Mouse (Mus musculus) macrophage (primary cell): Measurements from ENCODE around the gene Steap2. TPM values are rescaled to one million over a fixed set of nuclear protein-coding genes. Genes with fewer than 3 reads are reported as not detected.

Source experiments
- H3K27ac ChIP-seq: fragments of 350-480 bp; formaldehyde crosslinking; 2 replicates; pipeline ENCODE4 v1.9.0; 2021
- H3K36me3 ChIP-seq: fragments of 350-480 bp; formaldehyde crosslinking; 2 replicates; pipeline ENCODE4 v1.9.0; 2021; ENCODE audit errors: inconsistent target
- H3K4me3 ChIP-seq: fragments of 350-480 bp; formaldehyde crosslinking; 2 replicates; pipeline ENCODE4 v1.9.0; 2021; ENCODE audit errors: inconsistent target
- H3K79me2 ChIP-seq: fragments of 350-480 bp; formaldehyde crosslinking; 2 replicates; pipeline ENCODE4 v1.9.0; 2021; ENCODE audit errors: inconsistent target
- WGBS: methylation state at CpG from one replicate; pipeline ENCODE4 v1.1.7; 2026; ENCODE audit warnings: inconsistent platforms; ENCODE audit not compliant: missing documents; 5-methylcytosine and 5-hydroxymethylcytosine counted together
- polyA plus RNA-seq: library from polyadenylated mRNA; stranded (reverse); fragments of 250-400 nt; gene quantifications from 3 replicates; pipeline ENCODE4 v1.2.4, GENCODE M21; 2018; ENCODE audit warnings: inconsistent platforms
- total RNA-seq, 78 experiments: library from RNA; depleted of rRNA; stranded (reverse); fragments of 250-400 nt; gene quantifications; 1 replicate in 9 of 78; 2 replicates in 24 of 78; 3 replicates in 43 of 78; 4 replicates in 2 of 78; pipeline ENCODE4 v1.2.4; 2018; ENCODE audit warnings: inconsistent platforms in 56 of 78

Gene Steap2
- total RNA-seq (2018; cell fraction: chromatin; rRNA removed): 1 to 10 TPM in 1 of 26 experiments, under 1 TPM in 1, not detected in 24; 0.37 to 1.6 TPM
- total RNA-seq (2018; cell fraction: cytosol; rRNA removed): under 1 TPM in 2 of 26 experiments, not detected in 24; 0.03 to 0.10 TPM
- total RNA-seq (2018; cell fraction: nucleus; rRNA removed): under 1 TPM in 1 of 26 experiments, not detected in 25; 0.34 TPM
- polyA plus RNA-seq: not detected in 3 replicates

DNA sequence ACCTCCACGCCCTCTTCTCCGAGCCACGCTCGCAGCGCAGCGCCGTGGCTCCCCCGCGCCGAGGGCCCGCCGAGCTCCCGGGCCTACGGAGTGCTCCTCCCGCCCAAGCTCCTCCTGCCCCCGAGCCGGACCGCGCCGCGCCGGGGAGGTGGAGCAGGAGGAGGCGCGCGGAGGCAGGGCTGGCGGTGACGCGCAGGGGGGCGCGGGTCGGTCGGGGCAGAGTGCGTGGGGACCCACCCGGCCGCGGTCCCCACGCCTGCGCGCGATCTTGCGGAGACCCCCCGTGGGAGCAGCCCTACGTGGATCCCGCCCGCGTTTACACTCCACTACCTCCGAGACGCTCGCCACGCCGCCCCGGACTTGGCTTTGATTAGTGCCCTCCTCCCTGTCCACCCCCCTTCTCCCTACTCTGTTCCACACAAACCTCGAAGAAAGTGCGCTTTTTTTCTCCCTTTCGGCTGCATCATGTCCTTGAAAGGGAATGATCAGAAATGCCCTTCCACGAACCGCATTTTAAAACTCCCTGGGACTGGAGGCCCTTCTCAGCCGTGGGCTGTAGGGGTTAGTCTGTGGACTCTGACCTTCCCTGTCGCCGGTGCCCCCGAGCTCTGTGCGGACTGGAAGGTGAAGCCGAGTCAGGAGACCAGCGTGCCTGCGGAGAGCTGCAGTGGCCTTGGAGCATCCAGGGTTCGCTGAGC lies at the start of gene Steap2:
Gene Steap2, minus strand, starts transcription at position 623 of the 698 bp plus-strand sequence.
- H3K36me3 ChIP-seq: no peaks in the 10 kb centered on the region
- H3K27ac ChIP-seq: no peak within 1 kb of the TSS
- H3K4me3 ChIP-seq: no peak within 1 kb of the TSS
- 2% methylated on average over 66 of the region's 66 CpGs for WGBS
- H3K79me2 ChIP-seq: no peaks in the 10 kb centered on the region

DNA sequence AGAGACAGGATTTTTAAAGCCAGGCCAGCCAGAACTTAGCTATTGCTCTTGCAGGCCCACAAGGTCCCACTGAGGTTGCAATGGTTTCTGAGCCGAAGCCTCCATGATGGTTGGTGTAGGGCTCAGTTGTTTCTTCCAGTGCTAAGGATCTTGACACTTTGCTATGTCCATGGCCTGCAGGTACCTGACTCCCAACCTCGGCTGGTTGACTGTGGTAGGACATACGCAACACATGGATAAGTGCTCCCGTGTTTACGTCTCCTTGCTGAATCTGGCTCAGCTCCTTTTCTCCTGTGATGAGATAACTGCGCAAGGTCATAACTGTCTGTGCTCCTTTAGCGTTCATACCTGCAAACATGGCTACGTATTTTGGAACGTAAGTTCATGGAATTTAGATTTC lies 40.1 kb upstream of the Steap2 start:
- 95% methylated on average over 9 of the region's 9 CpGs for WGBS
- no peak overlapping the region for H3K4me3 ChIP-seq
- no peaks in the 10 kb centered on the region for H3K79me2 ChIP-seq
- no peak overlapping the region for H3K27ac ChIP-seq
- no peaks in the 10 kb centered on the region for H3K36me3 ChIP-seq

DNA sequence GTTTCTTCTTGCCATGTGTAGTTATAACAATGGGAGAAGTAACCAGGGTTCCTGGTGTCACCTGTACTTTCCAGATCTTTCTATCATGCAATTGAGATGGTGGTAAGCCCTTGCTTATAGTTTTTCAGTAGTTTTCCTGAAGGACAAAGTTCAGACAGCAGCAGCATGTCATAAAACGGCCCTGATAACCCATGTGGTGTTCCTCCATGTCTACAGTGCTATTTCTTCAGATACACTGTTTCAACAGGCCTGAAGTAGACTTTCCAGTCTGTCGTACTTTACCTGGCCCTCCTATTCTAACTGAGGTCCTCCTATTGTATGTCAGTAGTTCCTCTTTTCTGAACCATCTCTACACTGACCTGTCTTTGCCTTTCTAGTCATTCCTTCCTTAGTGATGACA lies 38.5 kb upstream of the Steap2 start:
- Histone ChIP-seq H3K79me2 (no peaks in the 10 kb centered on the region), H3K27ac (no peak overlapping the region), H3K36me3 (no peaks in the 10 kb centered on the region), H3K4me3 (no peak overlapping the region)
- 52% methylated on average over 2 of the region's 2 CpGs for WGBS

DNA sequence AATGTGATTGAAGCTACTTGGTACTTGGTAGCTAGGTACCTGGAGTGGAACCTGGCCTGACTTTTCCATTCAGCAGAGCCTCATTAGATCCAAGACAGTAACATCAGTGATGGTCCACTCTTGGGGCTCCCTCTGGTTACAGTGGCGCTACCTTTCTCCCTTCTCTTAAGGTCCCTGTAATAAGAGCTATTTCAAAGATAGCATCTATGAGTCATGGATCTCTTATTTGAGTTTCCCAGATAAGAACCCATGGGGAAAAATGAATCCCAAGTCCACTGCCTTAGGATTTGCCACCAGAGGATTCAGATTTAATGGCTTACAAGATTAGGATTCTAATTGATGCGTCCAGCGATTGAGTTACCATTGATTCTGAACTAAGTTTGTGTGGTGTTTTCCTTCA lies 37.8 kb upstream of the Steap2 start:
- Histone ChIP-seq H3K27ac (no peak overlapping the region), H3K4me3 (no peak overlapping the region), H3K36me3 (no peaks in the 10 kb centered on the region), H3K79me2 (no peaks in the 10 kb centered on the region)
- WGBS: 98% methylated on average over 3 of the region's 3 CpGs

DNA sequence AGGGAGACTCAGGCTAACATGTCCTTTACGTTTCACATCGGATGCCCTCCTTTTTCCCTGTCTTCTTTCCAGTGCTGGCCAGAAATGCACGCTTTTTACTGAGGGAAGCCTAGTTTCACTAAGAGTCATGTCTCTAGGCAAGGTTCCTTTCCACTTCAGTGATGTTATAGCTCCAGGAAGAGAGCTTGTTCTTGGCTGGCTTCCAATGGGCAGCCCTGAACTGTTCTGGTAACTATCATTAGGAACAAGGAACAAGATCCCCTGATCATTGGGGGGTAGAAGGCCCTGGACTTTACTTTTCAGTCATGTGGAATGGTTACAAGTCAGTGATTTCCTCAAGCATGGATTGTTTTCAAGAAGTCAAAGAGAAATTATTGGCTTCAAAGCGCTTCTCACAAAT lies 35.5 kb upstream of the Steap2 start:
- no peak overlapping the region for H3K27ac ChIP-seq
- H3K4me3 ChIP-seq: no peak overlapping the region
- no peaks in the 10 kb centered on the region for H3K36me3 ChIP-seq
- H3K79me2 ChIP-seq: no peaks in the 10 kb centered on the region
- WGBS: 95% methylated on average over 4 of the region's 4 CpGs

DNA sequence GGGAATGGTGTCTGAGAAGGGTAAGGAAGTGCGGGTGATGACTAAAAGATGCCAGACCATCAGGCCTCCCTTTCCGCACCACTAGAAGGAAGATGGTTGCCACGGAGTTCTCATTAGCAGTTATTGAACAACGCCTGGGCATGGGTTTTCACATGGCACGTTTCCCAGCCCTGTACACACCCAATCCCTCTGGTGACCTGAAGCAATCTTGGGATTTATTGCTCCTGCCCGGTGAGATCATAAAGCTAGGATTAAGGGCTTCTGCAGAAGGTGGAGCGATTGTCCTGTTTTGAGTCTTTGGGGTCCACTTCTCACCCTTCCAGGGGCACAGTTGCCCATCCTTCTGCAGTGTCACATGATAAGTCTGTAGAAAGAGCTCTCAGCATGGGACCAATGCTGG lies 27.8 kb upstream of the Steap2 start:
- Histone ChIP-seq H3K36me3 (no peaks in the 10 kb centered on the region), H3K4me3 (no peak overlapping the region), H3K79me2 (no peaks in the 10 kb centered on the region), H3K27ac (no peak overlapping the region)
- WGBS: 89% methylated on average over 7 of the region's 7 CpGs

DNA sequence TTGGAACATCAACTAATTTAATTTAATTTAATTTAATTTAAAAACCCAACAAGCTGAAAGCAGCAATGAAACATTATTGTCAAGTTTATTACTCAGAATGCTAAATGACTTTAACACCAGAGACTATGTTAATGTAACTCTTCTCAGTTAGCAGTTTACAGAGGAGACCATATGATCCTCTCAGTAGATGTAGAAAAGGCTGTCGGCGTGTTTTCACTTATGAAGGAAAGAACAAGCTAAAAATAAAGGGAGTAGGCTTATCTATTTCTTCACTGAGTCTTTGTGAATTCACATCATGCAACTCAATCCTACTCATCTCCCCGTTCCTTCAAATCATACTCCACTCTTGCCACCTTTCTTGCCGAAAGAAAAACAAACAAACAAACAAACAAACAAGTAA lies 16.7 kb upstream of the Steap2 start:
- Histone ChIP-seq H3K27ac (no peak overlapping the region), H3K36me3 (no peaks in the 10 kb centered on the region), H3K4me3 (no peak overlapping the region), H3K79me2 (no peaks in the 10 kb centered on the region)
- WGBS: 83% methylated on average over 4 of the region's 4 CpGs

DNA sequence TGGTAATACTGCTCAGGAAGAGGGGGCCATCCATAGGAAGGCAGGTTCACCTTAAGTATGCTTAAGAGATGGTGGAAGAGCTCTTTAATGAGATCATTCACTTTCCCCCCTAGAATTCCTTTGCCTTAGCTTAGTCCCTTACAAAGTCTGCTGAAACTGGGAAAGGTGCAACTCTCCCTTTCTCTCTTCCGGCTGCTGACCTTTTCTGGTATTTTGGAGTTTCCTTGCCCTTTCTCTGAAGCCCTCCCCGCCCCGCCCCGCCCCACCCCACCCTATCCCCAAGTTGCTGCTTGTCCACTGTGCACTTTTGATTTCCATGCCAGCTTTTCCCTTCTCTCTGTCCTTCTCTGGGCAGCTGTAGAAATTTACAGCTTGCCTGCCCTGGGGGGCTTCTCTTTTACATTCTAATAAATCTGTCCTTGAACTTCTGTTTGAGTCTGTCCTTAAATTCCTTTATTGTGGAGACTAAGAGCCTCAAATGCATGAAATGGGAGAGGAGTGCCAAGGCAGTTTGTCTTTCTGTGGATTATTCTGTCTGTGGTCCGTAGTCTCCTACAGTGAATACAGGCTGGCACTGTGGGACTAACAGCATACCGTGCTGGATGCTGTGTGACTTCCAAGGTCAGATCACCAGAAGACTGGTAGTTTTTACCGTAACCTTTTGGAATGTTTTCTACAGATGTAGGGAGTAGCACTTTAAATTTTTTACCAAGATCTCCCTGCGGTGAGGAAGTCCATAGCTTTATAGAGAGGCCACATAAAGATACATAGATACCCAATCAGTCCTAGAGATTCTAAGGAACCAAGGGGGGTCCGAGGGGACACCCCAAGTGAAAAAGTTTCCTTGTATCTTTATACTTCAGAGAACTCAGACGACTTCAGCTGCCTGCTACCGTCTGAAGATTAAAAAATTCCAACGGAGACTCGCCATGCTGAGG lies 13.2 kb upstream of the Steap2 start:
- H3K27ac ChIP-seq: no peak overlapping the region
- 80% methylated on average over 11 of the region's 13 CpGs for WGBS

DNA sequence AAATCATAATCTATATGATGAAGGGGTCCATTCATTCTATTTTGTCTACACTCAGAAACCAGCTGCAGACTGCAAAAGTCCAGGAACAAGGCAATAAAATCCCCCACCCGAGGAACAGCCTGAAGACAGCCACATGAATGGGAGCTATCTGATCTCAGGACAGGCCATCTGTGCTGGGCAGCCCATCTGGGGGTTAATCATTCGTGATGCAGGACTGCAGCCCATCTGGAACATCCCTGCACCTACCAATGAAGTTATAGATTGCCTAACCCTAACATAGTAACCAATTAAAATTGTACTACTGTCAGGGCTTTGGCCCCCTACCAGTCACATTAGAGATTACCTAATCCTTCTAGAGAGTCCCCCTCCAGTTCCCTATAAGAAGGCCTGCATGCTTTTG lies 10.6 kb upstream of the Steap2 start:
- Histone ChIP-seq H3K36me3 (no peaks in the 10 kb centered on the region), H3K79me2 (no peaks in the 10 kb centered on the region)
- 55% methylated on average over 2 of the region's 2 CpGs for WGBS

More for the DNA sequence above, 13.2 kb upstream of the Steap2 start:
- Histone ChIP-seq H3K79me2 (no peaks in the 10 kb centered on the region), H3K36me3 (no peaks in the 10 kb centered on the region), H3K4me3 (no peak overlapping the region)

DNA sequence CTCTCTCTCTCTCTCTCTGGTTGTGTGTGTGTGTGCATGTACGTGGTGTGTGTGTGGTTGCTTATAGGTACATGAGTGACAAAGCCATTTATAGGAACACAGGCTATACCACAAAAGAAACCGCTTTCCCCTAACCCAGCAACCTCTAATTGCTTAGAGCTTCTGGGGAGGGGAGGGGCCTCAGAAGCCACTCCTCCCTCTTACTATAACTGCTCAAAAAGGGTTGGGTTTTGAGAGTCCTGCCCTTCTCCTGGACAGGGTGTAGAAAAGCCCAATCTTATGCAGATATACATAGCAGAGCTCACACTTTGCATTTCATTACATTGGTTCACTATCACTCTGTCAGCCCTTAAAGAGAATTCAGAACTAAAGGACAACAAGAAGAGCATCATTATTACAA lies 6.0 kb upstream of the Steap2 start:
- Histone ChIP-seq H3K36me3 (no peaks in the 10 kb centered on the region), H3K27ac (no peak overlapping the region), H3K79me2 (no peaks in the 10 kb centered on the region), H3K4me3 (no peak overlapping the region)
- 67% methylated on average over 1 of the region's 2 CpGs for WGBS

More for the DNA sequence above, 10.6 kb upstream of the Steap2 start:
- no peak overlapping the region for H3K4me3 ChIP-seq
- H3K27ac ChIP-seq: no peak overlapping the region

DNA sequence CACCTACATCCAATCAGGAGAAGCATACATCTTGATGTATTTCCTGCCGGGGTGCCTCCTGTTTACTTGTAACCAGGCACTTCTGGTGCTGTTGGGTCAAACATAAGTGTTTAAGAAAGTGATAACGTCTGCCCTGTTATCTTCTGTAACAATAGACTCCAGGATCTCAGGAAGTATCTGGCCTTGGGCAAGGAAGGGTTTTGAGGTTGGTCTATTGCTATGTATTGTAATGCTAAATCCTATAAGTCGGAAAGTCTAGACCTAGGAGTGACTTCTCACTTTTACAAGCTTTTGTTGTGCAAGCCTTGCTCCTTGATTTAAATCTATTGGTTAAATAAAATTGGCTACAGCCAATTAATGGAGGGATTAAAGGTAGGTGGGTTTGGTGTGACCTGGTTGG lies 4.5 kb upstream of the Steap2 start:
- no peaks in the 10 kb centered on the region for H3K36me3 ChIP-seq
- WGBS: 74% methylated on average over 3 of the region's 3 CpGs
- no peak overlapping the region for H3K27ac ChIP-seq
- H3K4me3 ChIP-seq: no peak overlapping the region
- H3K79me2 ChIP-seq: no peaks in the 10 kb centered on the region

DNA sequence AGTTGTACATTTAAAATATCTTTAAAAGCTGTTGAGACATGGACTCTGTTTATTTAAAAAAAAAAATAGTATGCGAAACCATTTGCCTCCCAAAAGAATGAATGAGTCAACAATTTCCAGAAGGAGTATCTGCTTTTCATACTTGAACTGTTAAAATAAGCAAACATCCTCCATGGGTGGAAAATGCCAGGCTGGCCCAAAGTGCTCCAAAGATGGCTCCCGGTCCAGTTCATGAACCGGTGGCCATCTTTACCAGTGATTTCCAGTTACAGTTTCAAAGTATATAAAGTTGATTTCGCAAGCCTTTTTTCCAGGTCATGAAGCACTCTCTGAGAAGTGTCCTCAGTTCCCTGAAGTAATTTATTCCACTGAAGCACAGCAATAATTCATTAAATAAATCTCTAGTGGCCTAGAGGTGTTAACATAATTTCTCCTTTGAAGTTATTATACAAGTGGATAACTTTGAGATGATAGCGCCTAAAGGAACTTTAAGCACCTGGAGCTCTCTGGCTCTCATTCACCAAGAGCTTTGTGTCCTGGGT lies 1.1 kb upstream of the Steap2 start:
- 93% methylated on average over 5 of the region's 5 CpGs for WGBS
- Histone ChIP-seq H3K36me3 (no peaks in the 10 kb centered on the region), H3K27ac (no peak overlapping the region), H3K4me3 (no peak overlapping the region), H3K79me2 (no peaks in the 10 kb centered on the region)

DNA sequence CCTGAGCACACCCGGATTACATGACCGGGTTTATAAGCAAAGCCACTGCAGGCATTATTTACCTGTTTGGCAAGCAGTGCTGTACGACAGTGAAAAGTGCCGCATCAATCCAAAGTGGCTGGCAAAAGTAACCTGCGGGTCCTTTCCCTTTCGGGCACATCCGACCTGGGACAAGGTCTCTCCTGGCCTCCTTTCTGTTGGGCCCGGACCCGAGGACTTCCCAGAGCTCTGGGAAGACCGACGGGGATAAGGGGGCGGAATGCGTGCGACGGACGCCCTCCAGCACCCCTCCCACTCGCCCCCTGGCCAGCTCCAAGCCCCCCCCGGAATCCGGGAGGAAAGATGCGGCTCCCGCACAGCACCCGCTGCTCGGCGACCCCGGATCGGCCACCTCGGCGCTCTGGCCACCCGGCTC lies 830 bp downstream of the Steap2 start:
- 1% methylated on average over 29 of the region's 29 CpGs for WGBS
- H3K27ac ChIP-seq: no peak overlapping the region
- no peaks in the 10 kb centered on the region for H3K36me3 ChIP-seq
- H3K79me2 ChIP-seq: no peaks in the 10 kb centered on the region
- H3K4me3 ChIP-seq: no peak overlapping the region

DNA sequence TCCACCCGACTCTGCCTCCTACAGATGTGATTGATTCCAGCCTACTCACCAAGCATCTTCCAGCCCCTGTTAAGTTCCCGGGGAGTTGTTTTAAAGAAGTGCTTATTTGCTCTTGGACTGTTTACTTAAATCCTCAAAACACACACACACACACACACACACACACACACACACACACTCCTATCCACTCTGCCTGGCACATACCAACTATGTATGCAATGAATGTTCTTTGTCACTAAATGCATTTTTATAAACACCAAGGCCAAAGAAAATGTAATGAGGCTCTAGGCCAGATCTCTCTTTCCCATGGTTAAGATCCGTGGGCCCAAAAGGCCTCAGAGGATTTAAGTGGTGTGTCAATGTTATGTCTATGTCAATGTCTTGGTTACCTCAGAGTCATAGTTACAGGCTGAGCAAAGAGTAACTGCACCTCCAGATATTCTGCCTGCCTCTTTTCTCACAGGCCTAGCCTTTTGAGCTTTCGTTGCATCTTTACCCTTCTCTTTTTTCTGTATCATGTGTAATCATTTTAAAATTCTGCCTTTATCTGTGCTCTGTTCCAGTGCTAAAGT lies 2.1 kb downstream of the Steap2 start:
- Histone ChIP-seq H3K79me2 (no peaks in the 10 kb centered on the region), H3K36me3 (no peaks in the 10 kb centered on the region), H3K4me3 (no peak overlapping the region), H3K27ac (no peak overlapping the region)
- 90% methylated on average over 4 of the region's 4 CpGs for WGBS
